Mouse (Mus musculus) forelimb bud, embryonic 11.5 days (tissue): ENCODE results near the gene Supt3.
A peak's percentile ranks its signal among the peaks of the same experiment; 100 is the strongest.

Source experiments
- DNase-seq: peaks from one replicate; pipeline ENCODE4 v3.0.0-alpha.2; 2012; ENCODE audit warnings: low read depth, low spot score

The Supt3 gene

DNA sequence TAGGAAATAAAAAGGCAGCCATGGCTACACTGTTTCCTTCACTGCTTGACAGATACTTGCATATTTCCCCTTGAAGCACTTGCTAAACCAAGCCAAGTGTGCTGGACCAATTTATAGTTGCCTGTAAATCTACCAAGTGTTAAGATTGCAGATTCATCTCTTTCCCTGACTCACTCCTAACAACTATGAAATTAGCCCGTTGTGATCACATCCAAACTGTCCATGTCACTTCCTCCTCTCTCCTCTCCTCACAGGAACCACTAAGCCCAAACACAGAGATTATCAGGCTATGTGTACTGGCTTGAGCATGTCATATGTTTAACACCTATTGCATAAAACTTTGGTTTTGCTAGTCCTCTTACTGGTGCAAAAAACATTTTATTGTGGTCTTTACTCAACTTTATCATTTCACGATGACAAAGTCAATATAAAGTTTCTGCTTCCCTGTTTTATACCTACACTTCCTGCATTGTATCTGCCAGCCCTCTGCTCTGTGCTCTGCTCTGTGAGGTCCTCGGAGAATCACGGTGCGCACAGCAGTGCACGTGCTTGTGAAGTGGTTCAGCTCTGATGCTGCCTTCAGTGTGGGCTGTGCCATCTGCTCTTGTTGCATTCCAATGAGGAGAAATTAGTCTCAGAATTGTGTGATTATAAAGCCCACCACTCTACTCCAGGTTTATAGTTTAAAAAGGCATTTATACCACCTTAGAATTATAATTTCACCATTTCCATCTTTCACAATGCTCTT is 186.3 kb downstream of the Supt3 start:
- DNase-seq: no peak

DNA sequence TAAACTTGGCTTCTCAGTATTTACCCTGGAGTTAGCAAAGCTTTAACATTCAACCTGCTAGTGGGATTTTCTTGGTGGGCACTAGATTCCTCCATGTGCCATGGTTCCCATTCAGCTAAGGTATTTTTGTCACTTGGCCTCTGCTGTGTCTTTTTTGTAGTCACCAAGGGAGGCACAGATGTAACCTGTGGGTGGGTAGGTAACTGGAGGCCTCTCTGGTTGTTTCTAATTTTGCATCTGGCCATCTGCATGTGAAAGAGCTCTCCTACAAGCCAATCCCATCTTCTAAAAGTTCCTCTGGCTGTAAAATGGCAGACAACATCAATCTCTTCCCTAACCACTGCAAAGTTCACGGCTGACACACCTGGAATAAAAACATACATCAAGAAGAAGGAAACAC is 190.2 kb downstream of the Supt3 start:
- DNase-seq: no peak

DNA sequence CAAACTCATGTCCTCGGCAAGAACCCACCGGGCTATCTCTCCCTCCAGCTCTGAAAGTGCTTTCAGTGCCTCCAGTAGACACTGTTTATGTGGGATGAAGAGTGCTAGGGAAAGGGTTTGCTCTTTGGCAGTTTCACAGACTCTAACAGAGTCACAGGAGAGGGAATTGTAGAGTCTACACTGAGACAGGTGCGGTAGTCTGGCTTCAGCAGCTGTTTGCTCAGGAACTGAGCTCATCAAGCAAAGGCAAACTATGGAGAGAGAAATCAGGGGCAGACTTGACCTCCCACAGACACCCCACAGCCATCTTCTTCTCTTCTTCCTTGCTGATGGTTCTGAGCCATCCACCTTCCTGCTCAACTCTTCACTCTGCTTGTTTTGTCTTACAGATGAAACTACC is 193.3 kb downstream of the Supt3 start:
- no peak for DNase-seq

DNA sequence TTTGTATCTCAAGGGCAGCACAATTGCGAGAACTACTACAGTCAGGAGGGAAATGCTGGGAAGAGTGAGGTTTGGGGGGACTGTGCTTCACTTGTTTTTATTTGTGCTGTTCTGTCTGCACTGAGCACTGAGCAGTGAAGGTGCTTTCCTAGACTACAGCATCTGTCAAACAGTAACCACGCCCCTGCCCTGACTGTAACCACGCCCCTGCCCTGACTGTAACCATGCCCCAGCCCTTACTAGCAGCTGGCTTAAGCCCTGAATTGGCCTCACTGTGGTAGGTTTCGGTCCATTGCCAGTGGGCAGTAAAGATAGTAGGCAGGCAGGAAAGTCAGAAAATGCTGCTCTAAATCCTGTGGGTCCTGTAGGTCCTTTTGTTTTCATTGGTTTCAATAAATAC is 196.5 kb downstream of the Supt3 start:
- no peak for DNase-seq

DNA sequence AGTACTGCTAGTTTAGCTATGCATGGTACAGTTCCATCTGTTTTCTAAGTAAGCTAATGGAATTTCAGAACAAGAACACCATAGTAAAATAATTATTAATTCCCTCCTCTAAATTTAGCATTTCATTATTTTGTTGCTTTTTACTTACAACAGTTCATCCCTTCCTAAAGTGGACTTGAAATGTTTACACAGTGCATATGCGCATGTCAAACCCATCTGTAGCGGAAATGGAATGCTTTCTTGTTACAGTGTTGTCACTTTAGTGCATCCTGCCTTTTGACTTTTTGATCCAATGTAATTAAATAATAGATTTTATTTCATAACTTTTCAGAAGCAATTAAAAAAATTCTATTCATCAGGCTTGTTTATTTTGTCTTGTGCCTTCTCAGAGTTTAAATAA is 200.7 kb downstream of the Supt3 start:
- no peak for DNase-seq

DNA sequence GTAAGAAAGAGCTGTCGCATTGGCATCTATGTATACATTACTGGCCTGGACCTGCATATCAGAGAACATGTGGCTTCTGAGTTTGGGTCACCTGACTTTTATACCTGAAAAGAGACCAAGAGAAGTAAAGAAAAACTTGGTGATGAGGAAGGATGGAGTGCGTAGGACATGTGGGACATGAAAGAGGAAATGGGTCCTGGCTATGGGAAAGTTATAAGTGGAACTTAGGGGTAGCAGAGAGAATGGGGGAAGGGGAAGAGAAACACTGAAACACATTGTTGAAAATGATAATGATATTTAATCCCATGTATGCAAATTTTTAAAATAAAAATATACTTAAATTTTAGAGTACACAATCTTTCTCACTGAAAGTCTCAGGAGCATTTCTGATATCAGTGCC is 211.0 kb downstream of the Supt3 start:
- no peak for DNase-seq

DNA sequence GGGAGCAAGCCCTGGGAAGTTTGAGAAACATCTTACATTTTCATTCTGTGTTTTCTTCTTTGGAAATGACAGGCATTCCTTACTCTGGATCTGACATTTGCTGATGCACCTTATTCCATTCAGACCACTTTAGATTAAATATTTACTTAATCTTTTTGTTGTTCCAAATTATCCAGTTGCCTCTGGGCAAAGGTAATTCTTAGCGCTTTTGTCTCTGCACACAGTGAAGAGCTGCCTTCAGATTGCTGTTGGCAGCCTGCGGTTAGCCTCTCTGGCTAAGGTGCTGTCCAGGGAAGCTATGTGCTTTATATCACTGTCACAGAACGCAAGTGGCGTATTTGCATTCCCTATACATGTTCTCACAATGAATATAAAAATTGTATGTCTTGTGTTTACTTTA is 226.4 kb downstream of the Supt3 start:
- DNase-seq: no peak

DNA sequence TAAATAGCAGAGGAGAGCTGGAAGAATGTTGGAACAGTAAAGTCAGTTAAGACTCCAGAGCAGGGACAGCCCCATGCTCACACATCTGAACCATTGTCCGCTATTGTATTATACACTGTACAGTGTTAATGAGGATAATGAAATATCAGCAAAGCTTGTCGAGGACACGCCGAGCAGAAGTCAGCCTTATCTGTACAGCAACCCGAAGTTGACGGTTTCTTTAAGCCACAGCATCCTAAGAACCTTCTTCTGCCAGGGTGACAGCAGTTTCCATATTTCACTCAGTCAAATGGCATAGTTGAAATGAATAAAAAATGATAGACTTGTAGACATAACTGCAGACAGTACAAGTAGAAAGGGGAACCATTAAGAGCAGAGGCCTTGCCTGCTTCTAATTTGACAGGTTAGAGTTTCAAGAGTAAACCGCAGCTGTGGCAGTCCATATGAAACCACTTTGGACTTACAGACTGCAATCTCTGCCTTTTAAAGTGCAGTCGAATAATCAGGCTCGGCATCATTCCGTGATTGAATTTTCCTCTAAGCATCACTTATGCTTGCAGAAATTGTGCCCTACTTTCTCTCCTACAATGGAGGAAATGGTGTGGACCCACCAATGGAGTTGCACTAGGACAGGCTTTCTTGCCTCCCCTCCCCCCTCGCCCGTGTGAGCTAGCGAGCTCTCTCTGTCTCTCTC is 227.7 kb downstream of the Supt3 start:
- DNase-seq: peak; percentile 13

DNA sequence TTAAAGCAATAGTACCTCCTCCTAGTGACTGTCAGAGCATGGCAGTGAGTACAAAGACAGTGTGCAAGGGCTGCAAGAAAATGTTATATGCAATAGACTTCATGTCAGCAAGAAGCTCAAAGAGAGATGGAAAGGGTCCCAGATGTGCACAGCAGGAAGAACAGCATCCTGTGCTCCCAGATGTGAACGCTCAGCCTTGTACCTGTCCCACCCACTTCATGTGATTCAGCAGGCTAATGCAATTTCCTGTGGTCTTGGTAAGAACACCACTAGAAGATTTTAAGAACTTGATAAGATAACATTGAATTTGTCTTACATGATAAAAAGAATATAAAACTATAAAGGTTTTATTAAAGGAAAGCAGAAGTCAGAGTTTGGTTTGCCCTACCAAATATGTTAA is 230.5 kb downstream of the Supt3 start:
- no peak for DNase-seq

DNA sequence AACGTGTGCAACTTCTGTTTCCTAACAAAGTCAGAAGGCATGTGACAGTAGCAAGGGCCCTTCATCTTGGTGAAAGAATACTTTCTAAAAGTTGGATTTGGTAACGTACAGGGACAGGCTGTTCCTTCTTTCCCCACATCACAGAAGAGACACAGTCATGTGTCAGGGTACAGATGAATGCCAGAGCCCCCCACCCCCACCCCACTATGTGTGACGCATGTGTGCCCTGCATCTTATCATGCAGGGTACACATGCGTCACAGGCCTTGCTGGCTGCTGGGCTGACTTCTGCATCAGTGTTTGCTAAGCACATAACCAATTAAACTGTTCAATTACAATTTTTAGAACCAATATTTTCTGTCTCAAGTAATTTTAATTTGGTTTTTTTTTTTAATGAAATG is 231.7 kb downstream of the Supt3 start:
- no peak for DNase-seq

DNA sequence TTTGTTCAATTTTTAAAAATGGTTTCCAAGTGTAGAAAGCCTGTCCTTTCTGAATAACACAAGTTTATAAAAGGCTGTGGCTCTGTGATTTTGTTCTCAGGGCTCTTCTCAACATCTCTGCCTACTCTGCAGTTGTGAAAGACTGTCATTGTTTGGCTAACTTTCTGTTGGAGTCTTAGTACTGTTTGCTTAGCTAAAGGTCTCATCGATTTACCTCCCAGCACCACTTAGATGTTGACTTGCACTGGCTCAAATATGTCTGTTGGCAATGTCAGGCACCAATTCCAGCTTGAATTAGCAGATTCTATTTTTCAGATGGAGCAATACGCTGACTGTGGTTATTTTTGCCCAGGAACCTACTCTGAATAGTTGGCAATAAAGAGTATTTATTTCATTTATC is 233.5 kb downstream of the Supt3 start:
- DNase-seq: no peak

DNA sequence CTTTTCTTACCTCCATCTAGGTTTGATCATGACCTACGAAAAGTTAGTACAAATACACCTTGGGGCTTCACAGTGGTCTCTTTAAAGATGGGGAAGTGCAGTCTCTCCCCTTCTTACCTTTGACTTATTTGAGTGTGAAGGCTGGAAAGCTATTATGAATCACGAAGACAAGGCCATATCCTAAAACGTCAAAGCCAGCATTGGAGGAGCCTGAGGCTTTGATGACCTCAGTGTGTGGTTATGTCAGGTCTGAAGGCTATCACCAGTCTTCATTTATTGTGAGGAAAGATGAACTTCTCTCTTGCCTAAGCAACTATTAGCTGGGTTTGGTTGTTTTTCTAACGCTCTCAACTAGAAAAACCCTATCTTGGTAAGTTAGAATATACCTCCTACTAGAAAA is 239.8 kb downstream of the Supt3 start:
- DNase-seq: no peak

DNA sequence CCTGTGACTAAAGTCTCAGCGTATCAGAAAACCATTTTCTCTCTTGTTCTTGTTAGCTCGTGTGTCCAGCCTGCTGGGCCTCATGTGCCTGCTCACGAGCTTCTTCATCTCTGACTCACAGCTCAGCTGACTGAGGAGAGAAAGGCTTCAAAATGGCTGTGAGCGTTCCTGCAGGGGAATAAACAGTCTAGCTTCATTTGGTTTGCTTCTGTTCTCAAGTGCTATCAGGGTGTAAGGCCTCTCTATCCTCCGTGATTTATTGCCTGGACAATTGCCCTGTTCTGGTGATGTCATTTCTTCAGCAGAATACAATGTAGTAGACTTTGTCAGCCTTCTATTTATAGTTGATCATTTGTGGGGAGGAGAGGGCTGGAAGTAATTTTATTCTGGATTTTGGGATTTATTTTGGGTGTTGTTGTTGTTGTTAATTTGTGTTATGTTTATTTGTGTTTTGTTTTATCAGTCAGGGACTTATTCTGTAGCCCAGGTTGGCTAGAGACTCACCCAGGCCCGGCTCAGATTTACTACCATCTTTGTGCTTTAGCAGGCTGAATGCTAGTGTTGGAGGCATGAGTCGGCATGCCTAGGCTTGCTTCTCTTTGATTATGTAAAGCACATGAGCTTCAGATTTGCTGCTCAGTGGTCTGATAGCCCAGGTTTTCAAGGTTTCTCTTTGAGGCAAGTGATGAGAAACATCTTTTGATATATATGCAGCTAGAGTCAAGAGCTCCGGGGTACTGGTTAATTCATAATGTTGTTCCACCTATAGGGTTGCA is 243.4 kb downstream of the Supt3 start:
- DNase-seq: no peak

DNA sequence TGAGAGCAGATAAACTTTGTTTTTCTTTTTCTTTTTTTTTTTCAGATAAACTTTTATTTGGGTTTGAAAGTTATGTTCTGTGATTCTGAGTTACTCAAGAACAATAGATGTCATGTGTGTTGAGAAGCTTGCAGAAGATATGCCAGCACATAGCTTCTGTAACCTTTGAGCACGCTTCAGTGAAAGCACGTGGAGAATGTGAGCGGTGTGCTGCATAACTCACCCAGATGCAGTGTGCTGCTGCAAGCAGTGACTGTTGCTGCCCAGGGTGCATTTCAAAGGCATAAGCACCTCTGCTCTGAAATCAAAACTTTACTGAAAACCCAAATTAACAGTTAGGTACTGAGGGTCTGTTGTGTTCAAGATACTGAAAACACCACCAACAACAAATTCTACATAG is 251.5 kb downstream of the Supt3 start:
- no peak for DNase-seq

DNA sequence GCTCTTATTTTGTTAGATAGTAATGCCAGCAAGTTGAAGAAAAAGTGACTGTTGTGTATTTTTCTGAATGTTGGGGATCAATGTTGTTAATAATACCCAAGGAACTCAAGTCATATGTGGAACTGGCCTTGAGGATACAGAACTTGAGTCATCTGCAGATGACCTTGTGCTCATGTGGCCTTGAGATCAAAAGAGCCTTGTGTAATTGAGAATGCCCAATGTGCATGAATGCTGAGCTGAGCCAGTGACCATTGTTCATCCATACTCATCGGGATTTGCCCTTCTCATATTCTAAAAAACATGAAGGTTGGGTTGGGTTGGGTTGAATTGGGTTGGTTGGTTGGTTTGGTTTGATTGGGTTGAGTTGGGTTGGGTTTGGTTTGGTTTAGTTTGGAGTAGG is 252.2 kb downstream of the Supt3 start:
- DNase-seq: no peak

DNA sequence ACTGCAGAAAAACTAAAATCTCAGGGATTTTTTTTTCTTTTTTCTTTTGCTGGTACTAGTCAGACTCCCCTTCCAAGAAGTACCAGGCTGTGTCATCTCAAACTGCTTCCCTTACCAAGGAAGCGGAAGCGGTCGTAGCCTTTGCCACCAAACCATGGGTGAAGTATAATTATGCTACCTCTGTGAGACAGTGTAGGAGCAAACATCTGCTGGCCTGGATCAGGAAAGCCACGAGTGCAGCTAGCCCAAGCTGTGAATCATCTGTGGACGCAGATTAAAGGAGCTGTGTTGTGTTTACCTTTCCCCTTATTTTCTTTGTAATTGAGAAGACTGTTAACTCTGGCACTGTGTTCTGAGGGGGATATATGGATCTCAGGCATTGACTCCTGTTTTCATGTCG is 255.3 kb downstream of the Supt3 start:
- DNase-seq: no peak

DNA sequence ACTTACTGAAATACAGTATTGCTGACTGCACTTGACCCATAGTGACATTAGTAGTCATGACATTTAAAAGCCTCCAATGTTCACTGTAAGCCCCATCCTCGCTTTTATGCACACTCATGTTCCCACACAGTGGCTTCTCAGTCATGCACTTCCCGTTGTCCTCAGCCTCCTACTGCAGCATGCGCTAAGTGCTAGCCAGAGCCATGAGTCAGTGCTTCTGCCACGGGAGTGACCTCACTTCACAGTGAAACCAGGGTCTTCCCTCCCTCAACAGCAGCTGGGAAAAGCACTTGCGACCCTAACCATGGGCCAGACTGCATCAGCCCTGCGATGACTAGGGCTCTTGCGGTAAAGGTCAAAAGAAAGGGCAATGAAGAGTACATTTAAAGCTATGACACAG is 256.7 kb downstream of the Supt3 start:
- no peak for DNase-seq

DNA sequence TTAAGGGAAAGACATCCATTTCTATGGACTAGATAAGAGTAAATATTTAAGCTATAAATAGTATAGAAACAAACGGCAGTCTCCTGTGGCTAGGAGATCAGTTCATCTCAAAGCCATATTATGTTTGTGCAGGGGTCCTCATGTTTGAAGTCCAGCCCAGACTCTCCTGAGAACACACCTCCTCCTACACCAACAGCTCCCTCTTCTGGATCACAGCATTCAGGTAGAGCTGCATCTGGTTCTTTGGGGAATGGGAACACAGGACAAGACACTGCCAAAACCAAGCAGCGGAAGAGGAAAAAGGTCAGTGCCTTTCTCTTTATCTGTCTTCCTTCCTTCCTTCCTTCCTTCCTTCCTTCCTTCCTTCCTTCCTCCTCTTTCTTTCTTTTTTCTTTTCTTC is 264.1 kb downstream of the Supt3 start:
- no peak for DNase-seq

DNA sequence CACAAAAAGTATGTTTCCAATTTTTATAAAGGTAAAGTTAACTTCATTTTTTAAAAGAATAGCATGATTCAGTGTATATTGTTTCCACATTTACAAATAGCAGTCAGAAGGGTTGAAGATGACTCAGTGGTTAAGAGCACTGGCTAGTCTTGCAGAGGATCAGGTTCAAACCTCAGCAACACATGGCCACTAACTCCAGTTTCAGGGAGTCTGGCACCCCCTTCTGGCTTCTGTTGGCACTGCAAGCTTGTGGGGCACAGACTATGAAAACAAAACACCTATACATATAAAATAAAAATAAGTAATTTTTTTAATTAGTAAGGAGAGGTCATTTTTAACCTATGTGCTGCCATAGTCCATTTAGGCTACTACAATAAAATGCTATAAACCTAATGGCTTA is 268.9 kb downstream of the Supt3 start:
- DNase-seq: no peak

DNA sequence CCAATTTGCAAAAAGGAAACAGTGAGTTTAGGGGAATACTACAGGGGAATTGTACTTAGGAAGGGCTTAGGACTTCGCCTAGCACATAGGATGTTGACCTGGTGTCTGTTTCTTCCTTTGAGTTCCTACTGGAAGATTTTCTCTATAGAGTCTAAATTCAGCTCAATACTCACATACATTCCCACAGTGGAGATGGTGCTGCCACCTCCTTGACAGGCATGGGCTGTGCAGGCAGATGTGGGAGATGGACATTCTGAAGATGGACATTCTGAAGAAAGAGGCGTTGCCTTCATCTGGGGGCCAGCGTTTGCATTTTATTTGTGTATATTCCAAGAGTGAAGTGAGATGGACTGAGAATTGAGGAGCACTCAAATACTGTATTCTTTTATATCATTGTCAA is 269.6 kb downstream of the Supt3 start:
- DNase-seq: no peak

DNA sequence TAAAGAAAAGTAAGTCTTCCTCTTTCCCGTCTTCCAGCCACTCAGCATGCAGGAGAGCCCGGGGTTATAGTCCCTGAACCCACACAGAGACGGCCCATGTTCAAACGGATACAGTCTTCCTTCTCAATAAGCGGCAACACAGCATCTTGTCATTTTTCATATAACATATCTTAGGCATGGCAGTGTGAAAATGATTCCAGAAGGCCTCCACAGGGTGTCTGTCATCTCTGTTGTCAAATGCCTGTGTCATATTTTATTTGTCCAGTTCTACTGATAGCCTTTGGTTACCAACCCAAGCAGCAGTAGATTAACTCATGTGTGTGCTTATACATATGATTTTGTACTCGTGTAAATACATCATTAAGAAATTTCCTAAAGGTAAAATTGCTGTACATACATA is 270.3 kb downstream of the Supt3 start:
- no peak for DNase-seq

DNA sequence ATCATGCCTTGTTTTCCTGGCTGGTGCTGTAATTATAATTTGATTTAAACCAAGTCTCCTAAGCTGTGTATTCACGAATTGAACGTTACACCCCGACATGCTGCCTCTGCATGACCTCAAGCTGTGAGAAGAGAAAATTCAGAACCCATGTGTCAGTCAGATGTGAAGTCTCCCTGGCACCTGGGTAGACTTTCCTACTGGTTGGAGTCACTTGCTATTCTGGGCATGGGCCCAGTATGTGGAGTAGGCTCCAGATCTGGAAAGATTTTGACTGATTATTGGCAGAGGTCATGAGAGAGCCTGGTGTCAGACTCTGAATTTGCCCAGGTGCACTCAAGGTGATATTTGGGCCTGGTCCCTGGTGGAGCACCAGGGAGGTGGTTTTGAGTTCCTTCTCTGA is 275.0 kb downstream of the Supt3 start:
- DNase-seq: no peak

DNA sequence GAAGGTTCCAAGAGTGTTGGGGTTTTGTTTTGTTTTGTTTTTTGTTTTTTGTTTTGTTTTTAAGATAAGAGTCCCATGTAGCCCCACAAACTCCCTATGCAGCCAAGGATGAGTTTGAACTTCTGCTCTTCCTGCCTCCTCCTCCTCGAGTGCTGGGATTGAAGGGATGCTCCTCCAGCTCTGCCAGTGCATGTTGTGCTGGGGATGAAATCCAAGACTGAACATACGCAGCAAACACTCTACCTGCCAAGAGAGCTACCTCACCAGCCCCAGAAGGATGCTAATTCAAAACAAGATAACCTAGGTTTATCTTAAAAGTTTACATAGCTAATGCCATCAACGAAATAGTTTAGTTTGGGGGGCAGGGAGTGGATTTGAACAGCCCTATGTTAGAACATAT is 276.4 kb downstream of the Supt3 start:
- no peak for DNase-seq
